Mouse (Mus musculus) embryo, embryonic 11 days (tissue): Measurements from ENCODE around the gene Sap18.
"Not testable (repeated sequence)": the region's sequence is repeated elsewhere in the genome, so short reads cannot be mapped to it uniquely, and the experiment has no call there.

Source experiments
- DNase-seq: peaks from one replicate; pipeline ENCODE4 v3.0.0-alpha.2; 2015

The Sap18 gene

GRCm38 (mm10) chr14:57797991-57798931, at the start of gene Sap18:
TSS of gene Sap18 (plus strand) at chr14:57798180.
- peak; percentile 100 for DNase-seq

DNA sequence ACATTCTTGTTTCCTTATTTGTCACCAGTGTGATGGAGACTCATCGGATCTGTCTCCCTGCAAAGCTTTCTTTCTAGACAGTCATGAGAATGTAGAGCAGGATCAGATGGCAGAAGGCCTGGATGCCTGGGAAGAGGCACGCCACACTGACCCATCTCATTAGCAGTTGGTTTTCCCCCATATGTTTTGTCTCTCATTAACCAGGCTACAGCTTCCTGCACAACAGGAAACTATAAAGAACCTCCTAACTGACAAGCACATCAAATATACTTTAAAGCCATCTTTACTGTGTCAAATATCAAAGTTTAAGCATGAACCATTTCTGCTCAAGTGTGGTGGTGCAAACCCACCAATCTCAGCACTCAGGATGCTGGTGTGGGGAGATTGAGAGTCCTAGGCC, 48.5 kb upstream of the Sap18 start:
- DNase-seq = no peak

- DNase-seq = not testable (repeated sequence)
Observed at GRCm38 (mm10) chr14:57751006-57751405, 47.0 kb upstream of the Sap18 start.

- DNase-seq = no peak
Observed at GRCm38 (mm10) chr14:57753351-57753992, 44.5 kb upstream of the Sap18 start.

DNA sequence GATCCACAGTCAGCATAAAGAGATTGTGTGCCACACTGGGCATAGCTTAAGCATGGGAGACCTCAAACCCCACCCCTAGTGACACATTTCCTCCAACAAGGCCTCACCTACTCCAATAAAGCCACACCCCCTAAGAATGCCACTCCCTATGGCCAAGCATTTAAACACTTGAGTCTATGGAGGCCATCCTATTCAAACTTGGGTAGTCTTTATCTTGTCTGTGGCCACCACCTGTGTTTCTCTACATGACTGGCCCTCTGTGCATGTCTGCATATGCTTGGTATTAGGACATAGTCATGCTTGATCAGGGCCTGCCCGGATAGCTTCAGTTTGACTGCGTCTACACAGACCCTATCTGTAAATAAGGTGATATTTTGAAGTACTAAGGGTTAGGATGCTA, 42.3 kb upstream of the Sap18 start:
- DNase-seq = no peak

- DNase-seq = no peak
Observed at GRCm38 (mm10) chr14:57756094-57756493, 41.9 kb upstream of the Sap18 start.

DNA sequence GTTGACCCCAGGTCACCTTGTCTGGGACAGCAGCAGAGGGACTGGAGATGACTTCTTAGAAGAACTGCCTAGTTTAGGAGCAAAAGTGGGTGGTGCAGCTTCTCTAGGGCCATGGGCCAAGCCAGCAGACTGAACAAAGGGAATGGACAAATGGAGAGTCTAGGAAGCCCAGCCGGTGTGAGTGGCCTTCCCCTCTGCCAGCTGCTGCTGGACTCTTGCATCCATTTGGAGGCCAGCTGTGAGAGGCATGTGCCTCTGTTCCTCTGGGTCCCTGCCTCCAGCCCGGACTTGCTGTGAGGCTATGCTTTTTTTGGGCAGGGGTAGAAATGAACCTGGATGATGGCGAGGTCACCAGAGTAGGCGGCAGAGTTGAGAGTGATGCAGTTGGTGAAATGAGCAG, 39.7 kb upstream of the Sap18 start, which contains the start of gene Lats2:
TSS of gene Lats2 (minus strand) at position 152 of the 400 bp plus-strand sequence.
- no peak for DNase-seq

DNA sequence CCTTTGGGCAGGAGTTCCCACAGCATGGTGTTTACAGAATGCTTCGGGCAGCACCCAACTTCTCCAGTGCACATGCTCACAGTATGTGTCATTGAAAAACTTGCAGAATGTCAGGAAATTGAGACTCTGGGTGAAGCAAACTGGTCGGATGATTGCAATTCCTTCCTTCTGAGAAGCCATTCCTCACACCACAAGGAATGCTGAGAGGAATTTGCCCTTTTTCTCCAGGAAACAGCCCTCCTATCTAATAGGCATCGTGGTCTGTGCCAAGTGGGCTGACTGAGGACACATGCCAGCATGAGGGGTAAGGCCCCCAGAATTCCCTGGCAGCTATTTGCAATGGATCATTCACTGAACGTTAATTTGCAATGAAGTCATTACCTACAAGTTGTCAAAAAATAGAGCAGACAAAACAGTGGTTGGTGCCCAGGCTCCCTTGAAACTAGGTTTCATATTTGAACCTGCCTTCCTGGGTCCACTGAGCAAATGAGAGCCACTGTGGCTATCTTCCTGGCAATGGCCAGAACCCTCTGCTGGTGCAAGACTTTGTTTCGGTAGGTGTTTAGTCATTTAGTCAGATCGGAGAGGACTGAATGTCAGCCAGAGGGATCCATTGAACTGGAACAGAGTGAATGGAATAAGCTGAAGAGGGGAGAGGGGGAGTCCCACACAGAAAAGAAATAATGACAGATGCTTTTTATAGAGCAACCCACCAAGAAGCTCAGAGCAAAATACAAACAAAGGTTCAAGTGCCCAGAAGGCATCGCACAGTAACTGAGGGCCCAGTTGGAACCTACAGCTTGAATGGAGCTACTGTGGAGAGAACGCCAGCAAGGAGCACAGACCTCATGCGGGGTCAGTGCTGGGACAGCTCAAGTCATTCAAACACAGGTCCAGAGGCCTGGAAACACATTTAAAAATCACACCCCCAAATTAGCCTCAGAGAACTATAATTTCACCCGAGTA, 37.2 kb upstream of the Sap18 start:
- DNase-seq = no peak

DNA sequence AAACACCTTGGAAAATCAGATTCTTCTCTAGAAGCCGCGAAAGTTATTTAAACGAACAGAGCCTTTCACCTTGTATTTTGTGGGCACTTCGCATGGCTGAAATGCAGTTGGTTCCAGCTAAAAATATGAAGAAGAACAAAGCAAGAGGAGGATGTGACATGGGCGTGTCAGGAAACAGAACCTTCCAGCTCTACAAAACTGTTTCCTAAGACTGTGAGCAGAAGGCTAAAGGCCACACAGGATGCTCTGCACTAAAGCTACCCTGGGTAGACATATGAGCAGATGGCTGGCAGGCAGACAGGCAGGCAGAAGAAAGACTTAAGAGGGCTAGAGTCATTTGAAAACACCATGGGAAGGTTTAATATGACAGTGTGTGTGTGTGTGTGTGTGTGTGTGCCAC, 28.9 kb upstream of the Sap18 start:
- DNase-seq = no peak

- DNase-seq = no peak
Observed at GRCm38 (mm10) chr14:57772157-57772815, 25.7 kb upstream of the Sap18 start.

- DNase-seq = no peak
Observed at GRCm38 (mm10) chr14:57787406-57787805, 10.6 kb upstream of the Sap18 start.

DNA sequence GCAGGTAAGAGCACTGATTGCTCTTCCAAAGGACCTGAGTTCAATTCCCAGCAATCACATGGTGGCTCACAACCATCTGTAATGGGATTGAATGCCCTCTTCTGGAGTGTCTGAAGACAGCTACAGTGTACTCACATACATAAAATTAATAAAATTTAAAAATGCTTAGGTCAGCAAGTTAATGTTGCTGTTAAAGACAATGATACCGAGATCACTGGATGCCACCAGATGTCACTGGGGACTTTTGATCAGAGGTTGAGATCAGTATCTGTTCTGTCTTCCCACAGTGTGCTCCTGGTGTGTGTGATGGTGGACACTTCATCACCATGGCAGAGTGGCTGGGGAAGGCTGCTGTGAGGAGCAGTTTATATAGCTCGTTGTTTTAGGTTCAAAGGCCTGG, 8.7 kb upstream of the Sap18 start:
- no peak for DNase-seq

DNA sequence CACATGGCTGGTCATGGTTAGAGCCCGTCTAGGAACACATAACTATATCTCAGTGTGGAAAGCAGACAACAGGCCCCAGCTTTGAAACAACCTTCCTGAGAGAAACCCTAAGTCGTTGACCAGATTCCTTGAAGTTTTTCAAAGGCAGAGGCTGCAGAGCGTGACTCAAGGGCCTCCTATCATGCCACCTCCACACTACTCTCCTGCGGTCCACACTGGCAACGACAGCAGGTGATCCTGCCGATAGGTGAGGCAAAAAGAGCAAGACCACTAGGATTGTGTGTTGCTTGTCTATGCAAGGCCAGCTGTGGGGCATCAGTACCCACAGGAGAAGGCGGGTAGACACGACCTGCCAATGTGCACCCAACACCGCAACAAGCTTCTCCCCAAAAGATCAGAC, 8.2 kb upstream of the Sap18 start:
- DNase-seq = no peak

GRCm38 (mm10) chr14:57791171-57791570, 6.8 kb upstream of the Sap18 start:
- DNase-seq = no peak

- no peak for DNase-seq
Observed at GRCm38 (mm10) chr14:57797551-57797950, 429 bp upstream of the Sap18 start.

DNA sequence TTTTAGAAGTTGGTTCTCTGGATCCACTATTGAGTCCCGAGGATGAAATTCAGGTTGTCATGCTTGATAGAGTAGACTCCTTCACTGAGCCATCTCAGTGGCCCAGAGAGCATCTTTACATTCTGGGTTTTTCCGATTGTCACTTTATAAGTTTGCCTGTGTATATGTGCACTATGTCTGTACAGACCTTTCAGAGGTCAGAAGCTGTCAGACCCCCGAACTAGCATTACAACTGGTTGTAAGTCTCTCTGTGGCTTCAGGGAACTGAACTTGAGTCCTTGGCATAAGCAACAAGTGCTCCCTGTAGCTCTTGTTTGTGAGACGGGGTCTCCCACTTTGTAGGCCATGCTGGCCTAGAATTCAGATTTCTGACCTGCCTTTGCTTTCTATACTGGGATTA, 5.8 kb downstream of the Sap18 start:
- no peak for DNase-seq

DNA sequence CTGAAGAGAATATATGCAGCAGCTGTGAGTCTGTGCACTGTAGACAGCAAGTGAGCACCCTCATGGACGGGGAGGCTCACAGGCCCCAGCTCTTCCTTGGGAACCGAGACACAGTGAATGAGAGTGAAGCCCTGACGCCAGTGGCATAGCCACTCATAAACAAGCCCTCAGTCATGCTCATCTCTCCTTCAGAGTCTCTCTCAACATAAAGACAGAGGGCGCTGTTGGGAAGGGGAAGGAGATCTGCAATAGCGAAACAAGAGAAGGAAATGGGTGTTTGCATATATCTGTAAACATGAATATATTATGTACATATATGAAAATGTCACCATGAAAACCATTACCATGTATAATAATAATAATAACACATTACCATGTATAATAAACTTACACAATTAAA, 10.6 kb downstream of the Sap18 start:
- peak; percentile 44 for DNase-seq

DNA sequence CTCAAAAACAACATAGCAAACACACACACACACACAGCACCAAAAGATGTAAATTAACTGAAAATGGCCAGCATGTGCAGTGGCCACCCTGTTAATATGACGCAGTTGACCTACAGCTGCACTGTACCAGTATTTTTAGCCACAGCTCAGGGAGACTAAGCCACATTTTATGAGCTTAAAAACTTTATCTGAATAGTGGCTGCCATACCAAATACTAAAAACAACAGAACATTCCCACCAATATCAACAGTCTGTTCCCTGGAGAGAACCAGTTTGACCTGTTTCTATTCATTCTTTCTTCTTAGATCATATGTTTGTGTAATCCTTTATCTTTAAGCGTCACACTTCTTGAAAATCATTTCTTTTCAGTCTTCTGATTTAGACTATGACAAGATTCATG, 12.9 kb downstream of the Sap18 start:
- DNase-seq = no peak

GRCm38 (mm10) chr14:57811844-57812243, 13.9 kb downstream of the Sap18 start:
- no peak for DNase-seq

DNA sequence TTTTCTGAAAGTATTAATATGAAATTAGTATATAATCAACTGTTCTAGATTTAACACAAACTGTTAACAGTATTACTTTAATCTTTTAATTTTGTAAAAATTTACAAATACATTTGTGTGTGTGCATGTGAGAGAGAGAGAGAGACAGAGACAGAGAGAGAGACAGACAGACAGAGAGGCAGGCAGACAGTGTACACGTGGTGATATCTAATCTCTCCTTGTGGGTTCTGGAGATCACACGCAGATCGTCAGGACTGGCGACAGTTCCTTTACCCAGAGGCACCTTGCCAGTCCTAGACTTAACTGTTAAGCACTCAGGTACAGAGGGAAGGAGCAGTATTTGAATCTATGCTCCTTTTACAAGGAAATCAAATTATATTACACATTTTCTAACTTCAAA, 22.9 kb downstream of the Sap18 start:
- no peak for DNase-seq

DNA sequence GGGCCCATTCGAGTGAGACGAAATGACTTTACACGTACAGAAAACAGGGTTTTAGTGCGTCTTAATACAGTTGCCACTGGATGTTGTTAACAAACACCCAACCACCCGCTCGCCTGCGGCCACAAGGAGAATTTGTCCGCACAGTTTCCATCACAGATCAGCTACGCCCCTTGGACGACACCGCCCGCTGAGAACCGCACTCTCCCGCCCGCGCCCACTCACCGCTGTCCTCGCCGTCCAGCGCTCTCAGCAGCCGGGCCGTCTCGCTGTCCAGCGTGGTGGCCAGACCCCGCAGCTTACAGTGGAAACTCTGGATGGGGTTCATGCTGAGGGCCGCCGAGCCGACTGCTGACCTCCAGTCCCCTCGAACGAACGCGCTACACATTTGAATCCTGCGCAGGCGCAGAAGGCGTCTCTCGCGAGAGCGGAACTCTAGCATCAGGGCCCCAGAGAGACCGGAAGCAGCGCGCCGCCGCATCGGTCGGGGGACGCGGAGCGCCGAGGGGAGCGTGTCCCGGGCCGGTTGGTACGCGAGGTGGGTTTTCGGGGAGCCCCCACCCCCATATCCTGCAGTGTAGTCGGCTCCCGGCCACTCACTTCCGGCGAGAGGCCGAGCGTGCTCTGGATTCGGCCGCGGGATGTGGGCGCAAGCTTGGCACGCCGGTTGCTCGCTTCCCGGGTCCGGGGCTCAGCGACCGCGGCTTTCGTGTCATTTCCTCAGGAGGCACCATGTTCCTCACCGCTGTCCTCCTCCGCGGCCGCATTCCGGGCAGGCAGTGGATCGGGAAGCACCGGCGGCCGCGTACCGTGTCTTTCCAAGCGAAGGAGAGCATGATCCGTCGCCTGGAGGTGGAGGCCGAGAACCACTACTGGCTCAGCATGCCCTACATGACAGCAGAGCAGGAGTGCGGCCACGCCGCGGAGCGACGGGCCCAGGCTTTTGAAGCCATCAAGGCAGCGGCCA, 28.1 kb downstream of the Sap18 start, which contains the start of the genes Ska3 and Mrpl57:
TSS of gene Ska3 (minus strand) at position 398 of the 964 bp plus-strand sequence.
TSS of gene Mrpl57 (plus strand) at position 447 of the 964 bp plus-strand sequence.
- peak; percentile 98 for DNase-seq
